Mouse (Mus musculus) neural tube, embryonic 15.5 days (tissue): Measurements from ENCODE around the gene Inpp4a. TPM values are rescaled to one million over a fixed set of nuclear protein-coding genes. Genes with fewer than 3 reads are reported as not detected.

Source experiments
- ATAC-seq: fragments of 200-750 bp; cut with Nextera tagmentation; 2 replicates; pipeline ENCODE4 v1.8.0; 2017; ENCODE audit warnings: mild to moderate bottlenecking, moderate TSS enrichment, moderate library complexity; ENCODE audit not compliant: low FRiP score
- H3K27ac ChIP-seq: fragments of 300-500 bp; sonication (generic); replicated peaks from 2 replicates; pipeline ENCODE4 v1.5.1; 2015; ENCODE audit warnings: mild to moderate bottlenecking, inconsistent platforms
- H3K27me3 ChIP-seq: fragments of 300-500 bp; sonication (generic); replicated peaks from 2 replicates; pipeline ENCODE4 v1.6.1; 2015; ENCODE audit warnings: inconsistent platforms
- H3K36me3 ChIP-seq: fragments of 300-500 bp; sonication (generic); 2 replicates; pipeline ENCODE4 v1.6.1; 2015; ENCODE audit warnings: inconsistent platforms
- H3K4me1 ChIP-seq: fragments of 300-500 bp; sonication (generic); 2 replicates; pipeline ENCODE4 v1.6.1; 2015; ENCODE audit warnings: inconsistent platforms
- H3K4me2 ChIP-seq: fragments of 300-500 bp; sonication (generic); 2 replicates; pipeline ENCODE4 v1.6.1; 2015; ENCODE audit warnings: inconsistent platforms, mild to moderate bottlenecking, moderate library complexity
- H3K4me3 ChIP-seq: fragments of 300-500 bp; sonication (generic); replicated peaks from 2 replicates; pipeline ENCODE4 v1.5.1; 2015; ENCODE audit warnings: mild to moderate bottlenecking, inconsistent platforms
- H3K9ac ChIP-seq: fragments of 300-500 bp; sonication (generic); replicated peaks from 2 replicates; pipeline ENCODE4 v1.6.1; 2015; ENCODE audit warnings: mild to moderate bottlenecking, inconsistent platforms
- H3K9me3 ChIP-seq: fragments of 300-500 bp; sonication (generic); replicated peaks from 2 replicates; pipeline ENCODE4 v1.6.1; 2016; ENCODE audit warnings: inconsistent platforms
- WGBS: fragments of 180-500 bp; shearing (Covaris S2); methylation state at CpG from one replicate; pipeline ENCODE4 v1.1.7; 2015; ENCODE audit warnings: mixed read lengths; 5-methylcytosine and 5-hydroxymethylcytosine counted together
- polyA plus RNA-seq: library from polyadenylated mRNA; unstranded; fragments of >200 nt; fragmentation: Nextera tagmentation; extraction: Ambion mirVana; gene quantifications from 2 replicates; pipeline ENCODE4 v1.2.1, GENCODE M21; 2015

The Inpp4a gene
- polyA plus RNA-seq, 1 experiment from 2014 or later = 67.4 TPM

DNA sequence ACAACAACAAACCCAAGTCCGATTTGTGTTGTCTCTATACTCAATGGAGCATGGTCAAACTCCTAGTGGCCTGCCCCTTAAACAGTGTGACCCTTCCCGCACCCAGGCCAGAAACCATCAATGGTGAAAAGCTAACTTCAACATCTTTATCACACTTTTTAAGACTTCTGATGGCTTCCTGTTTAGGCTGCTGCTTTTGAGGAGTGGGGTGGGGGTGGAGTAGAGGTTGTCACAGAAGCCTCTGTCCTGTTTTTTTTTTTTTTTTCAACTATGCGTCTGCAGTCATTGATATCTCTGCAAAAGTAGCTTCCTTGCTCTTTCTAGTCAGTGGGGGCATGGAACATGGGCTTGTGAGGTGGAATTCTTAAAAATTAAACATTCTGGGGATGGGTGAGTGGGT is 3.1 kb downstream of the Inpp4a start:
- no peak overlapping the region for H3K27ac ChIP-seq
- 73% methylated on average over 3 of the region's 3 CpGs for WGBS
- H3K4me2 ChIP-seq = no peak overlapping the region
- no peaks in the 10 kb centered on the region for H3K9me3 ChIP-seq
- no peaks in the 10 kb centered on the region for H3K27me3 ChIP-seq
- no peak overlapping the region for H3K9ac ChIP-seq
- no peak overlapping the region for H3K4me3 ChIP-seq
- no peak for ATAC-seq
- no peaks in the 10 kb centered on the region for H3K36me3 ChIP-seq
- H3K4me1 ChIP-seq = peaks cover 22% of the 10 kb centered on the region

DNA sequence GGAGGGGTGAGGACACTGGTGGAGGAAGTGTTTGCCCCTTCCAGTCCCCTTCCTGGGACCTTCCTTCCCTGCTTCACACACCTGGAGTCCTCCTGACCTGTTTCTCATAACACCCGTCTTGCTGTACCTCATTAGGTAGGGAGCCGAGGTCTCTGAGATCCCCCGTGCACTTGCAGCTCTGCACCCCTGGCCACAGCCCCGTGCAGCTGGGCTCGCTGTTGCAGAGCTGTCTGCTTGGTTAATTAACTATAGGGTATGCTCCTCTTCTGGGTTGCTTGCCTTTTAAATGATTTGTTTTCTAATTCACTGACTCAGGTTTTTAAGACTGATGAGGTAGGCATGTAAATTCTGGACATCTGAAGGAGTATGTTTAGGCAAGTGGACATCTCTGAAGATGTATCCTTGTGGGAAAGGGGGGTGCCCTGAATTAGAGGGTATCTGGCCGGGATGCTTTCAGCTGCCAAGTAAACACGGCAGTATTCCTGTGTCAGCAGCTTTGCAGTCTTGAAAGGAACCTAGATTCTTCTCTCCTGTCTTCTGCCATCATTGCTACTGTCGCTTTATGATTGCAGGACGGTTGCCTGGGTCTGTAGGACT is 6.1 kb downstream of the Inpp4a start:
- Histone ChIP-seq H3K4me3 (no peak overlapping the region), H3K9me3 (no peaks in the 10 kb centered on the region), H3K4me1 (peaks cover 15% of the 10 kb centered on the region), H3K9ac (no peak overlapping the region), H3K36me3 (no peaks in the 10 kb centered on the region), H3K27ac (no peak overlapping the region), H3K27me3 (no peaks in the 10 kb centered on the region), H3K4me2 (no peak overlapping the region)
- ATAC-seq = no peak
- 79% methylated on average over 9 of the region's 9 CpGs for WGBS

DNA sequence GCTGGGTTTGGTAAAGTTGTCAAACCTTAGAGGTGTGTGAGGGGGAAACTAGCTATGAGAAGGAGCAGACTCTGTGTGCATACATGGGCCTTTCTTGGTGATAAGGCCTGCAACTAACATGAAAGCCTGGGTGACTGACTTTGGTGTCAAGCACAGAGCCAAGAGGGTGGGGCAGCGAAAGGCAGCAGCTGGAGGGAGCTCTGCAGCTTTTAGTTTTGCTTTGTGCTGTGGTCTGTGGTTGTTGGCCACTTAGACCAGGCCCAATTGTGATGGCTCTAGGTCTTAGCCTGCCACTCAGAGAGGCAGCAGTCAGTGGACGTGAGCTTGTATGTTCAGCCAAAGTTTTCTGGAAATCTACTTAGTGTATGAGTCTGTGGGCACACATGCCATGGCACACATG is 7.9 kb downstream of the Inpp4a start:
- no peak overlapping the region for H3K9ac ChIP-seq
- ATAC-seq = no peak
- no peaks in the 10 kb centered on the region for H3K36me3 ChIP-seq
- H3K4me1 ChIP-seq = no peaks in the 10 kb centered on the region
- H3K4me3 ChIP-seq = no peak overlapping the region
- H3K27ac ChIP-seq = no peak overlapping the region
- H3K9me3 ChIP-seq = no peaks in the 10 kb centered on the region
- H3K4me2 ChIP-seq = no peak overlapping the region
- 92% methylated on average over 2 of the region's 2 CpGs for WGBS
- no peaks in the 10 kb centered on the region for H3K27me3 ChIP-seq

- 88% methylated on average over 8 of the region's 8 CpGs for WGBS
- Histone ChIP-seq H3K9ac (no peak overlapping the region), H3K27ac (no peak overlapping the region), H3K4me1 (no peaks in the 10 kb centered on the region), H3K36me3 (no peaks in the 10 kb centered on the region), H3K27me3 (no peaks in the 10 kb centered on the region), H3K4me2 (no peak overlapping the region), H3K4me3 (no peak overlapping the region), H3K9me3 (no peaks in the 10 kb centered on the region)
- no peak for ATAC-seq
Measured at GRCm38 (mm10) chr1:37308021-37308742, 8.5 kb downstream of the Inpp4a start.

DNA sequence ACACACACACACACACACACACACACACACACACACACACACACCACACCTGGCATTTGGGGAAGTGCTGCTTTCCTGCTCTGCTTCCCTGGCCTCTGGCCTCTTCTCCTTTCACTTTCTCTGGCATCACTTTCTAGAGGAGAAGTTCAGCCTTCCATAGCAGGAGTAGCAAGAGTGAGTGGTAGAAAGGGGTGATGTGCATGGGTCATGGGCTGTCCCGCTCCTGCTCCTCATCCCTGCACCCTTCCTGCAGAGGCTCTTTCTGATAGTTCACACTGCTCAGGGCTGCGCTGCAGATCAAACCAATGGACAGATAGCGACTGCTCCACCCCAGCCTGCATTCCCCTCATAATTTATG is 9.1 kb downstream of the Inpp4a start:
- no peak overlapping the region for H3K4me2 ChIP-seq
- no peaks in the 10 kb centered on the region for H3K36me3 ChIP-seq
- H3K4me3 ChIP-seq = no peak overlapping the region
- H3K9me3 ChIP-seq = no peaks in the 10 kb centered on the region
- no peak for ATAC-seq
- no peaks in the 10 kb centered on the region for H3K4me1 ChIP-seq
- 84% methylated on average over 3 of the region's 3 CpGs for WGBS
- H3K9ac ChIP-seq = no peak overlapping the region
- H3K27me3 ChIP-seq = no peaks in the 10 kb centered on the region
- H3K27ac ChIP-seq = no peak overlapping the region

- Histone ChIP-seq H3K4me2 (no peak overlapping the region), H3K9me3 (no peaks in the 10 kb centered on the region), H3K9ac (no peak overlapping the region), H3K4me1 (peaks cover 5% of the 10 kb centered on the region; the same call in 1 of the 2 replicates), H3K36me3 (no peaks in the 10 kb centered on the region), H3K27me3 (no peaks in the 10 kb centered on the region), H3K27ac (no peak overlapping the region), H3K4me3 (no peak overlapping the region)
- ATAC-seq = no peak
- whole genome bisulfite sequencing = 97% methylated on average over 4 of the region's 4 CpGs
Measured at GRCm38 (mm10) chr1:37309939-37310515, 10.4 kb downstream of the Inpp4a start.

DNA sequence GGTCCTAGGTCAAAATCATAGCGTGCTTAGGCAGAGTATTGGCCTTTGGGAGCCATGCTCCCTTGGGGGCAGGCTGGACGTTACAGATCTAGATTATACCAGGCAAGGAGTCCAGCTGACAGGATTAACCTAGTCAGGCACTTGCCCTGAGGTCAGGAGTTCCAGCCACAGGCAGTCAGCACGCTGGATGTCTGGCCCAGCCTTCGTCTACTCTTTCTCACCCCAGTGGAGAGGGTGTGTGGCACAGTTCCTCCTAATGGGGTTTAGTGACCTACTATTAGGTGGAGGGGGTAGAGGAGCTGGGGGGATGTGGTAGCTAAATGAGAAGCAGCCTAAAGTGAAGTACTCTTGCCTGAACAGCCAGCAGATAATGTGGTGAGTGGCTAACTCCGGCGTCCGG is 14.7 kb downstream of the Inpp4a start:
- Histone ChIP-seq H3K36me3 (no peaks in the 10 kb centered on the region), H3K9ac (no peak overlapping the region), H3K9me3 (no peaks in the 10 kb centered on the region), H3K4me1 (peaks cover 7% of the 10 kb centered on the region; the same call in 1 of the 2 replicates), H3K27me3 (no peaks in the 10 kb centered on the region), H3K4me2 (no peak overlapping the region), H3K27ac (no peak overlapping the region), H3K4me3 (no peak overlapping the region)
- no peak for ATAC-seq
- WGBS = 62% methylated on average over 7 of the region's 7 CpGs

DNA sequence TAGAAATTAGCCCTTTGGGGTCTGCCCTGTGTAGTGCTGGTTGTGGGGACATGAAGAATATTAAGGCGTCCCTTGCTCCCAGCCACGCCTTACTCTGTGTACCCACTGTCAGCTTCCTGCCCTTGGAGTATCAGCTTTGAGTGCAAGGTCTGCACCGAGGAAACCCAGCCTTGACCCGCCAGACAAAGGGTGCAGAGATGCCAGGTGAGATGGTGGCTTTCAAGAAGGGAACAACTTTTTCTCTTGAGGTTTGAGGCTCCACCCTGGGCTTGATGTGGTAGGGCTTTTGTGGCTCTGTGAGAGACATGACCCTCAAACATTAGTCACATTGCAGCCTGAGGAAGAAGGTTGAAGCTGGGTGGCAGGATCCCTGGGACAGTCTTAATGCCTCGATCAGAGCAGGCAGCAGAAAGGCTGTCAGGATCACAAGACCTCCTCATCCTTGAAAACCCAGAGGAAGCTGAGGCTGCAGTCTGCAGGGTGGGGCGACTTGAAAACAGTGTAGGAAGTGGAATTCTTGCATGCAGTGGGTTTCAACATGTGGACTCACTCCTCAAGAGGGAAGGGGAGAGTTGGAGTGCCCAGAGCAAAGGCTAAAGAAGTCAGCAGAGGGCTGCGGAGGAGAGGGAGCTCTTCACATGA is 18.1 kb downstream of the Inpp4a start:
- 85% methylated on average over 7 of the region's 7 CpGs for WGBS
- Histone ChIP-seq H3K27ac (no peak overlapping the region), H3K9ac (no peak overlapping the region)

DNA sequence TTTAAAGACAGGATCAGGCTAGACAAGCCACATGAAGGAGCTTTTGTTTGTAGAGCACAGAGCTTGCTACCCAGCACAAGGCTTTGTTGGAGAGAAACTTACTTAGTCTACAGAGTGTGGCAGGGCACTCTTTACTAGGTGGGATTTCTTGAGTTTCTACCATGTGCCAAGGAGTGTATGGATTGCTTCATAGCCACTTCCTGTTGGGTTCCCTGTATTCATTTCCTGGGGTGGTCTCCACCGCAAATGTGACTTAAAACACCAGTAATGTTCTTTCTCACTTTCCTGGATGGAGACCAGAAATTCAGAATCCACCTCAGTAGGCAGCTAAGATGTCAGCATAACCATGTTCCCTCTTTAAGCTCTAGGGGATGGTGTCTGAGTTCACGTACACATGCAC is 18.9 kb downstream of the Inpp4a start:
- no peak overlapping the region for H3K9ac ChIP-seq
- 97% methylated on average over 2 of the region's 2 CpGs for WGBS
- no peaks in the 10 kb centered on the region for H3K27me3 ChIP-seq
- H3K4me1 ChIP-seq = peaks cover 7% of the 10 kb centered on the region; the same call in 1 of the 2 replicates
- ATAC-seq = no peak
- no peak overlapping the region for H3K27ac ChIP-seq
- H3K4me3 ChIP-seq = no peak overlapping the region
- no peaks in the 10 kb centered on the region for H3K9me3 ChIP-seq
- H3K36me3 ChIP-seq = no peaks in the 10 kb centered on the region
- H3K4me2 ChIP-seq = no peak overlapping the region

More for the DNA sequence above, 18.1 kb downstream of the Inpp4a start:
- Histone ChIP-seq H3K9me3 (no peaks in the 10 kb centered on the region), H3K4me1 (peaks cover 7% of the 10 kb centered on the region; the same call in 1 of the 2 replicates), H3K4me3 (no peak overlapping the region), H3K4me2 (no peak overlapping the region), H3K36me3 (no peaks in the 10 kb centered on the region), H3K27me3 (no peaks in the 10 kb centered on the region)
- ATAC-seq = no peak

DNA sequence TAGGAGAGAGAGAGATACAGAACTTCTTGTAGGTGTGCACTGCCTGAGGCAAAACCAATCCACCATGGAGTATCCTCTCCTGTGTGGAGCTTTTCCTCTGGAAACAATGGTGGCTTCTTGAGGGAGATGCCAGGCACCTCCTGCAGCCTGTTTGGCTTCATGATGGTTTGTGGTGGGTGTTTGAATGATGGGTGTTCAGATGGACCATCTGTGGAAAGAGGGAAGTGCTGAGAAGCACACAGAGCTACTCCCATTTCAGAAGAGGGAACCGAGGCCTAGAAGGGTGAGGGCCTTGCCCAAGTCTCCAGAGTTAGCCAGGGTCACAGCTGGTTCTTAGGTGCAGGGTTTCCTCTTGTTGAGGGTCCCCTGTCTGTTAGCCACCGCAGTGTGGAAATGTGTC is 23.0 kb downstream of the Inpp4a start:
- WGBS = 97% methylated on average over 2 of the region's 2 CpGs
- Histone ChIP-seq H3K4me1 (peaks cover 7% of the 10 kb centered on the region), H3K36me3 (no peaks in the 10 kb centered on the region), H3K9me3 (no peaks in the 10 kb centered on the region), H3K27ac (no peak overlapping the region), H3K4me2 (no peak overlapping the region), H3K9ac (no peak overlapping the region), H3K4me3 (no peak overlapping the region), H3K27me3 (no peaks in the 10 kb centered on the region)
- no peak for ATAC-seq

GRCm38 (mm10) chr1:37323208-37323607 is 23.5 kb downstream of the Inpp4a start:
- WGBS = 93% methylated on average over 4 of the region's 4 CpGs
- Histone ChIP-seq H3K4me2 (no peak overlapping the region), H3K4me3 (no peak overlapping the region), H3K36me3 (no peaks in the 10 kb centered on the region), H3K4me1 (peaks cover 7% of the 10 kb centered on the region), H3K9ac (no peak overlapping the region), H3K27ac (no peak overlapping the region), H3K27me3 (no peaks in the 10 kb centered on the region), H3K9me3 (no peaks in the 10 kb centered on the region)
- ATAC-seq = no peak

GRCm38 (mm10) chr1:37324569-37324968 is 24.9 kb downstream of the Inpp4a start:
- 43% methylated on average over 5 of the region's 5 CpGs for WGBS
- ATAC-seq = no peak; the same call in 1 of the 2 replicates
- no peak overlapping the region for H3K4me3 ChIP-seq

More at GRCm38 (mm10) chr1:37324569-37324968, 24.9 kb downstream of the Inpp4a start:
- Histone ChIP-seq H3K9me3 (no peaks in the 10 kb centered on the region), H3K9ac (no peak overlapping the region), H3K4me1 (peaks cover 7% of the 10 kb centered on the region), H3K27ac (no peak overlapping the region), H3K27me3 (no peaks in the 10 kb centered on the region), H3K4me2 (no peak overlapping the region), H3K36me3 (peaks cover 5% of the 10 kb centered on the region; the same call in 1 of the 2 replicates)
